Mouse (Mus musculus) retina, adult 2 months (tissue): Measurements from ENCODE around the gene Mafk.
A peak's percentile ranks its signal among the peaks of the same experiment; 100 is the strongest.

Source experiments
- DNase-seq: peaks from one replicate; pipeline ENCODE4 v3.0.0-alpha.2; 2012; ENCODE audit warnings: low read depth, low spot score

Mafk gene

GRCm38 (mm10) chr5:139818801-139819200 lies 27.5 kb downstream of the Mafk start:
- no peak for DNase-seq

GRCm38 (mm10) chr5:139819538-139820181 lies 28.3 kb downstream of the Mafk start, which contains the start of gene Tmem184a:
Tmem184a (minus strand) TSS chr5:139819917.
- no peak for DNase-seq

- DNase-seq, result no peak
Measured at GRCm38 (mm10) chr5:139821466-139822459, 30.4 kb downstream of the Mafk start.

- no peak for DNase-seq
Measured at GRCm38 (mm10) chr5:139824531-139824930, 33.2 kb downstream of the Mafk start.

GRCm38 (mm10) chr5:139825947-139826346 lies 34.6 kb downstream of the Mafk start:
- no peak for DNase-seq

GRCm38 (mm10) chr5:139826357-139827055 lies 35.2 kb downstream of the Mafk start, which contains the start of the genes Gm26938 and Psmg3:
Gm26938 (minus strand) TSS chr5:139826407.
Psmg3 (minus strand) TSS chr5:139826885.
- DNase-seq, result peak; percentile 86

- DNase-seq, result no peak
Measured at GRCm38 (mm10) chr5:139827593-139827992, 36.3 kb downstream of the Mafk start.

- no peak for DNase-seq
Measured at GRCm38 (mm10) chr5:139829384-139829783, 38.1 kb downstream of the Mafk start.

GRCm38 (mm10) chr5:139830734-139831133 lies 39.4 kb downstream of the Mafk start:
- no peak for DNase-seq

GRCm38 (mm10) chr5:139832125-139832524 lies 40.8 kb downstream of the Mafk start:
- DNase-seq, result no peak

- DNase-seq, result no peak
Measured at GRCm38 (mm10) chr5:139835706-139836105, 44.4 kb downstream of the Mafk start.

GRCm38 (mm10) chr5:139838476-139838892 lies 47.2 kb downstream of the Mafk start:
- peak; percentile 44 for DNase-seq

GRCm38 (mm10) chr5:139839142-139839541 lies 47.8 kb downstream of the Mafk start:
- DNase-seq, result no peak

- DNase-seq, result no peak
Measured at GRCm38 (mm10) chr5:139849626-139850320, 58.5 kb downstream of the Mafk start.
